Comparison of ENCODE assay signal across 8 mouse cellular contexts in genomic region chr7:19319458-19319857, GRCm38 (mm10). TPM values are rescaled to one million over a fixed set of nuclear protein-coding genes. Genes with fewer than 3 reads are reported as not detected.
DNase-seq lines count a peak whose midpoint lies in the region; ATAC-seq lines count a peak whose summit lies in the region.

No protein-coding gene starts in this region.

- H3K27me3 ChIP-seq in forebrain, embryonic 10.5 days (ENCODE audit: poor library complexity, severe bottlenecking): peaks cover 48% of the 10 kb centered on the region
- peaks cover 9% of the 10 kb centered on the region; the same call in 1 of the 2 replicates for H3K27me3 ChIP-seq in limb, embryonic 11.5 days (ENCODE audit: control insufficient read depth, insufficient read depth, low read length)
- peaks cover 42% of the 10 kb centered on the region for H3K27me3 ChIP-seq in neural tube, embryonic 13.5 days

- peaks cover 34% of the 10 kb centered on the region for H3K4me1 ChIP-seq in forebrain, embryonic 10.5 days
- H3K4me1 ChIP-seq in limb, embryonic 11.5 days (ENCODE audit: control insufficient read depth, insufficient read depth, low read length): 0 out of 2 replicates have a peak, but pooled peaks cover 7% of the 10 kb centered on the region
- H3K4me1 ChIP-seq in neural tube, embryonic 13.5 days (replicated peaks): peaks cover 16% of the 10 kb centered on the region

- peak overlapping the region; percentile 72 for H3K27ac ChIP-seq in forebrain, embryonic 10.5 days
- no peak overlapping the region for H3K27ac ChIP-seq in limb, embryonic 11.5 days (replicated peaks; ENCODE audit: low read depth, low read length)
- H3K27ac ChIP-seq in neural tube, embryonic 13.5 days (replicated peaks): no peak overlapping the region

- H3K9me3 ChIP-seq in forebrain, embryonic 10.5 days: no peaks in the 10 kb centered on the region
- no peaks in the 10 kb centered on the region for H3K9me3 ChIP-seq in limb, embryonic 11.5 days (ENCODE audit: control insufficient read depth, low read length)
- no peaks in the 10 kb centered on the region for H3K9me3 ChIP-seq in neural tube, embryonic 13.5 days

- peak; percentile 36 for DNase-seq in right cerebral cortex, postnatal 25 days
- DNase-seq in right cerebral cortex, adult 2 months (ENCODE audit: low spot score in 2 of 2): no peak
- DNase-seq in forebrain, embryonic 10.5 days (ENCODE audit: extremely low spot score, low spot score): no peak
- DNase-seq in limb, embryonic 11.5 days (ENCODE audit: low spot score): no peak
- DNase-seq in layer of hippocampus, postnatal 14 days (ENCODE audit: low spot score in 2 of 2): no peak
- no peak for DNase-seq in cerebellum, postnatal 4 days (ENCODE audit: low spot score in 2 of 2)
- no peak for DNase-seq in kidney, adult 18-20 months

- H3K4me2 ChIP-seq in limb, embryonic 11.5 days (ENCODE audit: low read depth, severe bottlenecking): peak overlapping the region; percentile 83
- H3K4me2 ChIP-seq in neural tube, embryonic 13.5 days: peak overlapping the region; percentile 70

- no peaks in the 10 kb centered on the region for H3K36me3 ChIP-seq in forebrain, embryonic 10.5 days (replicated peaks)
- H3K36me3 ChIP-seq in limb, embryonic 11.5 days (ENCODE audit: control insufficient read depth, insufficient read depth, low read length): no peaks in the 10 kb centered on the region
- no peaks in the 10 kb centered on the region for H3K36me3 ChIP-seq in neural tube, embryonic 13.5 days

- 19% methylated on average over 9 of the region's 9 CpGs for WGBS in forebrain, embryonic 10.5 days
- WGBS in limb, embryonic 11.5 days: 13% methylated on average over 9 of the region's 9 CpGs
- WGBS in neural tube, embryonic 13.5 days: 21% methylated on average over 9 of the region's 9 CpGs

- H3K4me3 ChIP-seq in forebrain, embryonic 10.5 days: peak overlapping the region; percentile 62
- peak overlapping the region; percentile 34 for H3K4me3 ChIP-seq in limb, embryonic 11.5 days (ENCODE audit: low read depth, low read length)
- H3K4me3 ChIP-seq in neural tube, embryonic 13.5 days: peak overlapping the region; percentile 47

- peak overlapping the region; percentile 57 for H3K9ac ChIP-seq in limb, embryonic 11.5 days (ENCODE audit: low read length)
- H3K9ac ChIP-seq in neural tube, embryonic 13.5 days: peak overlapping the region; percentile 67

- ATAC-seq in limb, embryonic 11.5 days (ENCODE audit: insufficient number of reproducible peaks, low FRiP score, low TSS enrichment, low read depth): peak; percentile 67; the same call in 1 of the 2 replicates
- ATAC-seq in neural tube, embryonic 13.5 days (ENCODE audit: low read depth): peak; percentile 82

RNA-seq across cellular contexts. Expression of gene Fosb, which starts 9.6 kb away (rescaled TPM):
- 0.10 TPM in 1 of 2 replicates, not detected in the other for polyA plus RNA-seq in forebrain, embryonic 10.5 days (2016; fragmentation: Nextera tagmentation; extraction: Ambion mirVana)
- 0.06 TPM in 1 of 2 replicates, not detected in the other for polyA plus RNA-seq in limb, embryonic 11.5 days (2014; fragmentation: Nextera tagmentation; extraction: Ambion mirVana)
- polyA plus RNA-seq in neural tube, embryonic 13.5 days (2015; fragmentation: Nextera tagmentation; extraction: Ambion mirVana): 0.06 and 0.19 TPM in 2 replicates
- total RNA-seq in layer of hippocampus, postnatal 14 days (2021): 1 to 10 TPM; 6.1 to 6.5 TPM

RNA-seq across cellular contexts. Expression of gene Ercc1, which starts 25.1 kb away (rescaled TPM):
- 95.3 and 96.1 TPM in 2 replicates for polyA plus RNA-seq in forebrain, embryonic 10.5 days (2016; fragmentation: Nextera tagmentation; extraction: Ambion mirVana)
- 104 and 114 TPM in 2 replicates for polyA plus RNA-seq in limb, embryonic 11.5 days (2014; fragmentation: Nextera tagmentation; extraction: Ambion mirVana)
- 90.7 and 96.1 TPM in 2 replicates for polyA plus RNA-seq in neural tube, embryonic 13.5 days (2015; fragmentation: Nextera tagmentation; extraction: Ambion mirVana)
- total RNA-seq in layer of hippocampus, postnatal 14 days (2021): 10 to 100 TPM; 38.3 to 44.7 TPM

RNA-seq across cellular contexts. Expression of gene Rtn2, which starts 37.0 kb away (rescaled TPM):
- 32.1 and 33.1 TPM in 2 replicates for polyA plus RNA-seq in forebrain, embryonic 10.5 days (2016; fragmentation: Nextera tagmentation; extraction: Ambion mirVana)
- 9.0 and 10.0 TPM in 2 replicates for polyA plus RNA-seq in limb, embryonic 11.5 days (2014; fragmentation: Nextera tagmentation; extraction: Ambion mirVana)
- 103 and 117 TPM in 2 replicates for polyA plus RNA-seq in neural tube, embryonic 13.5 days (2015; fragmentation: Nextera tagmentation; extraction: Ambion mirVana)
- total RNA-seq in layer of hippocampus, postnatal 14 days (2021): 100 to 1,000 TPM in 1 of 2 experiments, 10 to 100 TPM in 1; 93.0 to 104 TPM

RNA-seq across cellular contexts. Expression of gene Ppm1n, which starts 39.6 kb away (rescaled TPM):
- polyA plus RNA-seq in forebrain, embryonic 10.5 days (2016; fragmentation: Nextera tagmentation; extraction: Ambion mirVana): 0.41 and 0.51 TPM in 2 replicates
- polyA plus RNA-seq in limb, embryonic 11.5 days (2014; fragmentation: Nextera tagmentation; extraction: Ambion mirVana): 0.24 TPM in 1 of 2 replicates, not detected in the other
- 0.41 and 0.59 TPM in 2 replicates for polyA plus RNA-seq in neural tube, embryonic 13.5 days (2015; fragmentation: Nextera tagmentation; extraction: Ambion mirVana)
- under 1 TPM in 1 of 2 experiments, not detected in 1; 0.79 TPM for total RNA-seq in layer of hippocampus, postnatal 14 days (2021)

RNA-seq across cellular contexts. Expression of gene Cd3eap, which starts 39.8 kb away (rescaled TPM):
- 30.9 and 32.2 TPM in 2 replicates for polyA plus RNA-seq in forebrain, embryonic 10.5 days (2016; fragmentation: Nextera tagmentation; extraction: Ambion mirVana)
- 21.1 and 24.8 TPM in 2 replicates for polyA plus RNA-seq in limb, embryonic 11.5 days (2014; fragmentation: Nextera tagmentation; extraction: Ambion mirVana)
- polyA plus RNA-seq in neural tube, embryonic 13.5 days (2015; fragmentation: Nextera tagmentation; extraction: Ambion mirVana): 19.8 and 21.1 TPM in 2 replicates
- total RNA-seq in layer of hippocampus, postnatal 14 days (2021): 10 to 100 TPM; 19.6 to 19.8 TPM
